Mouse (Mus musculus): ENCODE measurements around the gene Ankrd63. TPM values are rescaled to one million over a fixed set of nuclear protein-coding genes. Genes with fewer than 3 reads are reported as not detected.

The Ankrd63 gene
- total RNA-seq, 2 experiments from 2014 or later: 0.20 to 0.59 TPM

DNA sequence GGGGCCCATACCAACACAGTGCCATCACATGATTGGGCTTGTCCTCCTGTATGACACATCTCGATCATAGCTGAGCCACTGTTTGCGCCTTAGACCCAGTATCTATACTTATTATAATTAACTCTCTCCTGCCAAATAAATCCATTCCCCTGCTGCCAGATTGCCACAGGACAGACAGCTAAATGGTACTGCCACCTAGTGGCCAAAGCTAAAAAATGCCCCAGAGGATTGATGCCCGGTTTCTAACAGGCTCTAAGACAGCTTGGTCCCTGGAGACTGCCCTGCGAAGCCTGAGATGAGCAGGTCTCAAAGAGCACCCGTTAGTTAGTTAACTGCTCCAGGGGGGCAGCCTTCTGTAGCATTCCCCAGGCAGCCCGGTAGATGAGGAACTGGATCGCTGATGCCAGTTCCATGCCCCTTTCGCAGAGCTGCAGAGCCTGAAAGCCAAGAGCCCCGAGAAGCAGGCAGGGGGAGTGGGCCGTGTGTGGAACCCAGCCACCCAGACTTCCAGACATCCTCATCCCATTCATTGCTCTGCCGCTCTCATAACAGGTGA lies 8.0 kb downstream of the Ankrd63 start:
- DNase-seq (ENCODE audit: low spot score in 2 of 2): no peak

- DNase-seq (ENCODE audit: low spot score in 2 of 2): no peak
These were observed 10.3 kb downstream of the Ankrd63 start for GRCm38 (mm10) chr2:118693370-118693966.

GRCm38 (mm10) chr2:118689875-118690274 lies 13.9 kb downstream of the Ankrd63 start:
- no peak for DNase-seq (ENCODE audit: low spot score in 2 of 2)

DNA sequence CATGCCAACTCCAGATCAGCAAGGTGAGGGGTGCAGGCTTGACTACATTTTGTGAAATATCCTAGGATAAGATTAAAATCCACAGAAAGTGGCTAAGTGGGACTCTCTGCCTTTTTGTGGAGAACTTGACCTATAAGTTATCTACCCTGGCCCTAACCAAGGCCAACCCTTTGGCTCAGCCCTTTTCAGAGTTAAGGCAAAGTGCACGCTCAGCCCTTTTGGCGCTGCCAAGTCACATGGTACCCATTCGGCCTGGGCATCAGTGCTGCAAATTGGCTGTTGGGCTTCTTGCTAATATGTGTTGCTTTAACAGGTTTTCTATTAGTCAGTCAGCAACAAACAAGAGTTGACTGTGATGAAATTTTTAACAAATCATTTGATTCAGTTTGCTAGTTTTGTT lies 16.0 kb downstream of the Ankrd63 start:
- no peak for DNase-seq (ENCODE audit: low spot score in 2 of 2)

DNA sequence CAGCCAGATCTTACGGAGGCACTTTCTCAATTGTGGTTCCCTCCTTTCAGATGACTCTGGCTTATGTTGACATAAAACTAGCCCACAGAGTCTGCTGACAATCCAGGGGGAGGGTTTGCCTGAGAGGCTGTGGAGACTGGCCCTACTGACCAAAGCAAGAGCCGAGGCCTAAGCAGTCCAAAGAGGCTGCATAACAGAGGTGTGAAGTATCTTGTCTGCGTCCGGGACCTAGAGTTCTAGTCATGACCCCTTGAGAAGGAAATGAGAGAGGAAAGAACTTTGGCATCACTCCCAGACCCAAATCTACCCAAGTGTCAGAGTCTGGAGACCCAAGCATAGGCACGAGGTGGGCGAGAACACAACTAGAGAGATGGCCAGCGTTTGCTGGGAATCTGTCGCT lies 17.1 kb downstream of the Ankrd63 start:
- no peak for DNase-seq (ENCODE audit: low spot score in 2 of 2)

- DNase-seq (ENCODE audit: low spot score in 2 of 2): no peak
These were observed 18.7 kb downstream of the Ankrd63 start for GRCm38 (mm10) chr2:118685088-118685487.

GRCm38 (mm10) chr2:118682544-118683260 lies 21.1 kb downstream of the Ankrd63 start:
- DNase-seq (ENCODE audit: low spot score in 2 of 2): no peak

GRCm38 (mm10) chr2:118680926-118681325 lies 22.8 kb downstream of the Ankrd63 start:
- no peak for DNase-seq (ENCODE audit: low spot score in 2 of 2)

- DNase-seq (ENCODE audit: low spot score in 2 of 2): no peak
These were observed 24.2 kb downstream of the Ankrd63 start for GRCm38 (mm10) chr2:118679577-118679976.

DNA sequence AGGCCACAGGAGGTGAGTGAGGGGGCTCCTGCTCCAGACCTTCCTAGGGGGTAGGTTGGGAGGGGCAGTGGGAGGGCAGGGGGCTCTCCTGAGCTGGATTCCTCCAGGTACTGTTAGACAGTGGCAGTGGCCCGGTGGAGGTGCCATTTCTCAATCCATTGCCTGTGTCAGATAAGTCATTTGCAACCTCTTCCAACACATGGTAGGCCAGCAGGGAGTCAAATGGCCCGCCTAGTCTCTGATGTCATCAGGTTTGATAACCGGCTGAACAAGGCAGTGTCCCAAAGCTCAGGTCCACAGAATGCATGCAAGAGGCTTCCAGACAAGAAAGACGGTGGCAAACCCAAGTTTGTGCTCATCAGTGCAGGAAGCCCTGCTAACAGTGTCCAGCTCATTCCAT lies 25.9 kb downstream of the Ankrd63 start:
- DNase-seq (ENCODE audit: low spot score in 2 of 2): no peak

DNA sequence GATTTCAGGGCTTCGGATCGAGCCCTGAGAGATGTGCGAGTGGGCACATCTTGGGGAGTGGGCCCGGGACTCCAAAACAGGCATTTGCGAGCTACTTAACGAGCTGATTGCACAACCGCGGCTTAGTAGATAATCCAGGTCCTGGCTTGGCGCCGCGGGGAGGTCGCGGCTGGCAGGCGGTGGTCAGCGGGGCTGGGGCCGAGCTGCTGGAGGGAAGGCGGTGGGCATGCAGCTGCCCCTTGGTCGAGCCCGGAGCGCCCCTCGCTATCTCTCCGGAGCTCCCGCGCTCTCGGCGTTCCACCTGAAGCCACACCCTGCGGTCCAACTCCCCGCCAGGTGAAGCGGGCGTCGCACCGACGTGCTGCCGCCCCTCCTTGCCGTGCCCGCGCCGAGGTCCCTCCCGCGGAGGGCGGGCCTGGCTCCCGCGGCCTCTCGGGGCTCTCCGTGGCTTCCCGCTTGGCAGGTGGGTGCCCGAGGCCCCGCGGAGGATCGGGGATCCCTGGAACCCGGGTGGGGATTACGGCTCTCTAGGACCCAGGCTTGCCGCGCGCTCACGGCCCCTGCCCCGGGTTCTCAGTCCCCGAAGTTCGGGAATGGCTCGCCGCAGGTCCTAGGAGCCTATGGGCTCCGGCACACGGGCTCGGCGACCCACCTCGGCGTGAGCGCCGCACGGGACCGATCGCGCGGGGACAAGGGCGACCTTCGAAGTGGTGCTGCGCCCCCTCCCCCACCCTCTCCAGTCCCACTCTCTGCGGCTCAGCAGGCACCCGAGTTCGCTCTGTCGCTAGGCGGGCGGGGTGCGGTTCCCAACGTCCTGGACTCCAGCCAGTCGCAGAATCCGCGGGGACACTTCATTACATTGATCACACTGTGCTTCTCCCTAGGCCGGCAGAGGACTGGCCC lies 26.7 kb downstream of the Ankrd63 start:
- no peak for DNase-seq (ENCODE audit: low spot score in 2 of 2)

DNA sequence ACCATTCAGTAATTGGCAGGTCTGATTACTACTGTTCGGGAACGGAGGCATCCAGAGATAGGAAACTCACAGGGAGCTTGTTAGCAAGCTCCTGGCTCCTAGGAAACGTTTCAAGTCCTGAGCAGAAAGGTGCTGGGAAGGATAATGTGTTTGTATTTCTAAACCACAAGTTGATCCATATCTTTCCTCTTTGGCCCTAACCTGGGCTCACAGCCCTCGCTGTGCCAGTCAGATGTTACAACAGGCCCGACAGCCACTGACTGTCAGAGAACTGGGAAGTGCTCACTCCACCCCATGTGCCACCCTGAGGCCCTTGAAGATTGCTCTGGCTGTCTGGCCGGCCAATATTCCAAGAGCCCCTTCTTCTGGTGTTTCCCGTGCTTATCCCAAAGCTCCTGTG lies 29.3 kb downstream of the Ankrd63 start:
- DNase-seq (ENCODE audit: low spot score in 2 of 2): no peak

DNA sequence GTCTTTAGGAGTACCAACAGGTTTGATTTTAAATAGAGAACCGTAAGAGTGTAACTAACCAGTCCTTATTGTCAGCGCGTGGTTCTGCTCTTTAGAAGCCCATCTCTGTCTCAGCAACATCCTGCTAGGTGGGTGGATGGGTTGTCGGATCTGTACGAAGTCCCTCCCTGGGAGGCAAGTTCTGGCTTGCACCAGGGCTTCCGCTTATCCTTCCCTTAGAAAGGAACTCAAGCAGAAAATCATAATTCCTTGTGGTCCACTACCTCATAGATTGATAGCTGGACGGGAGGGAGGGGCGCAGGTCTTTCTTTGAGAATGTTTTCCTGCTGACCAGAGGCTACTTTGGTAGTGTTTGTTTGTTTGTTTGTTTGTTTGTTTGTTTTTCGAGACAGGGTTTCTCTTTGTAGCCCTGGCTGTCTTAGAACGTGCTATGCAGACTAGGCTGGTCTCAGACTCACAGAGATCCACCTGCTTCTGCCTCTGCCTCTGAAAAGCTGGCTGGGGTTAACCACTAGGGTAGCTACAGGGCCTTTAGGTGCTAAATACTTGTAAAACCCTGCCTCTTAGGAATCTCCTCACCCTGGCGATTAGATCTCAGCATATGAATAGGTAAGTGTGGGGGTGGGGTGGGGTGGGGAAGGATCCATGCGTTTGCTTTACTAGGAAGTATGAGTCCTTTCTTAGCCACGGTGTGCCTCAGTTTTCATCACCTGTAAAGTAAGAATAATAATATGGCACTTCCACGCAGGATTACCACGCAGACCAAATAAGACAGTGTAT lies 29.9 kb downstream of the Ankrd63 start:
- no peak for DNase-seq (ENCODE audit: low spot score in 2 of 2)

GRCm38 (mm10) chr2:118671728-118672127 lies 32.0 kb downstream of the Ankrd63 start:
- DNase-seq (ENCODE audit: low spot score in 2 of 2): no peak

- DNase-seq (ENCODE audit: low spot score in 2 of 2): no peak
These were observed 34.0 kb downstream of the Ankrd63 start for GRCm38 (mm10) chr2:118669785-118670184.

DNA sequence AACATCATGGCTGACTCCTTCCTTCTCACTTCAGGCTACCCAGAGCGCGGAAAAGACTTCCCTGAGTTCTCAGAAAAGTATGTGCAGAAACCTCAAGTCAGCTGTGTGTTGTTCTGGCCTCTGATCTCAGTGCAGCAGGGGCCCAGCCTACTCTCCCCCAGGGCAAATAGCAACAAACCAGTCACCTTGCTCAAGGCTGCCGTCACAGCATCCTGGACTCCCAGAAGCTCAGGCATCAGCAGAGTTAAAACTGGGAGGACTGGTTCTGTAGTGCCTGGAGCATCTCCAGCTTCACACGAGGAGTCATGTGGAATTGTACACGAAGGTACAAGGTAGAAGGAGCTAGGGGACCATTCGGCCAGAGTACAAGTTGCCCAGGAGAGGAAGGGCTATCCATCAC lies 34.5 kb downstream of the Ankrd63 start:
- no peak for DNase-seq (ENCODE audit: low spot score in 2 of 2)

DNA sequence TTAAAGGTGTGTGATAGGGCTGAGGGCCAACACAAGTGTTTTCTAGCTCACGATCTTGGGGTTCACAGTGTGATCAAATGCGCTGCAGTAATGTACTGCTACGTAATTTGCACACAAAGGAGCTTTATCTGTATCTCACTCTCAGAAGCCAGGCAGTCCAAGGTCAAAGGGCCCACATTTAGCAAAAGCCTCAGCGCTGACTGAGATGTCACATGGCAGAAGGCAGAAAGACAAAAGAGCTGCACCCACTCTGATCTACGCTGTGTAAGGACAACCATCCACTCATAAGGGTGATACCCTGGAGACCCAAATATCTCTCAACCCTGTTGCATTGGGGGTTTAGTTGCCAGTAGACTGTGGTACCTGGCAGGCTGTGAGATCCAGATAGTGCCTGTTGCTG lies 36.6 kb downstream of the Ankrd63 start:
- DNase-seq (ENCODE audit: low spot score in 2 of 2): no peak

GRCm38 (mm10) chr2:118665616-118666015 lies 38.1 kb downstream of the Ankrd63 start:
- DNase-seq (ENCODE audit: low spot score in 2 of 2): no peak

DNA sequence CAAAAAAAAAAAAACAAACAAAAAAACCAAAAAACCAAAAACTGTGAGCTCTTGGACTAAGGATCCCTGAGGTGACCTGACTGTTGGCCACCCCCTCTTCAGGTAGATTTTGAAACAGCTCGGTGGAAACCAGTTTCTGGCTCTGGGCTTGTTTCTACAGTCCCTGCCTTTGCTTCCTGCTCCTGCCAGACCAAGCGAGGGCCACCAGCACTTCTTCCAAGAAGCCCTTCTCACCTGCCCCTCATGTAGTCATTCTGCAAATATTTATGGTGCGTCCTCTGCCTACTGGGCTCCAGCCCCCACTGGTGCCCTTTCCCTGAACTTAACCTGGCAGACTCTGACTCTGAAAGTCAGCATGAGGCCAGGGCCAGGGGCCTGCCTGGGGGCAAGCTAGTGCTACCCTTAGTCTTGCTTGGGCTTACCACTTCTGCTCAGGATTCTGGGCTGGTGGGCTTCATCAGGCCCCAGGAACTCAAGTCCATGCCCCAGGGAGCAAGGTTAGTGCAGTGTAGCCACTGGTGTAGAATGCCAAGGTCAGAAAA lies 38.7 kb downstream of the Ankrd63 start:
- no peak for DNase-seq (ENCODE audit: low spot score in 2 of 2)

All from adrenal gland, postnatal 4 days (tissue).